Mouse (Mus musculus) megakaryocyte, adult 5-6 weeks (primary cell): ENCODE measurements around the gene Gucy1a1. TPM values are rescaled to one million over a fixed set of nuclear protein-coding genes. Genes with fewer than 3 reads are reported as not detected.
"Not testable (repeated sequence)": the region's sequence is repeated elsewhere in the genome, so short reads cannot be mapped to it uniquely, and the experiment has no call there.

Experiments used
- ATAC-seq: 2 replicates; pipeline ENCODE4 v1.8.0; 2016; ENCODE audit warnings: mild to moderate bottlenecking, inconsistent platforms; ENCODE audit not compliant: poor library complexity, severe bottlenecking
- total RNA-seq, 2 experiments: library from RNA; stranded (forward) in 1 of 2; stranded (reverse) in 1 of 2; fragments of 153-499, 151-499 nt in 1 of 2; fragments of 221-1000, 200-1000 nt in 1 of 2; gene quantifications; 2 replicates each; pipeline versions ENCODE4 v1.2.3 to v1.2.4; 2015 to 2017

The Gucy1a1 gene
- 0.04 TPM in 1 of 2 replicates, not detected in the other for total RNA-seq (2015)
- not detected in 2 replicates for total RNA-seq (2017)

DNA sequence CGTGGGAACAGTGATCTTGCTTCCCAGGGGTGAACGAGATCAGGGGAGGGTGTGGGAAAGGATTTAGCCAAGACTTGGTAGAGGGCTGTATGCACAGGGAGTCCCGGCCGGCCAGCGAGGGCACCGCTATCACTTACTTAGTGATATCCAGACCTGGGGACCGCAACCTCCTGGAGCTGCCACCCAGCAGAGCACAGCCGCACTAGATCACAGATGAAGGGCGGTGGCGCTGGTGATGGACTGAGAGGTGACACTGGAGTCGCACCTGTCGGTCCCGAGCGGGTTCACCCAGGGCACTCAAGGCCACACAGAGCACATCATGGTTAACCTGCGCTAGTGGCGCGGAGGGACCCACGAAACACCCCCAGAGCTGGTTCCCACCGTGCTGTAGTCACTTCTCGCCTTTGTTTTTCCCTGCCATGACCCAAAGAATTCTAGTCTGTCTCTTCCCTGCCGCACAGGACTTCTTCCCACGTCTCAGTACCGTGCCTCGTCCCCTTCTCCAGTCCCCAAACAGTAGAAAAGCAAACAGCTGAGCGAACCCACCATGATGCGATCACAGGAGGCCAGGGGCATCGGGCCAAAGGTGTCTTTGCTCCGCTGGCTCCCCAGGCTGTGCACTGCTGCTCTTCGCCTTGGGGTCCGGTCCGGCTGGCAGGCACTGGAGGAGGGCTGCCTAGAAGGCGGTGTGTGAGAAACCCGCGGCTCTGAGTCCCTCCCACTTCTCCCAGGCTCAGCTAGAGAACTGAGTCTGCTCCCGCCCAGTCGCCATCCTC, at the start of gene Gucy1a1:
Gene Gucy1a1, minus strand, starts transcription at position 664 of the 776 bp plus-strand sequence.
- ATAC-seq = no peak

DNA sequence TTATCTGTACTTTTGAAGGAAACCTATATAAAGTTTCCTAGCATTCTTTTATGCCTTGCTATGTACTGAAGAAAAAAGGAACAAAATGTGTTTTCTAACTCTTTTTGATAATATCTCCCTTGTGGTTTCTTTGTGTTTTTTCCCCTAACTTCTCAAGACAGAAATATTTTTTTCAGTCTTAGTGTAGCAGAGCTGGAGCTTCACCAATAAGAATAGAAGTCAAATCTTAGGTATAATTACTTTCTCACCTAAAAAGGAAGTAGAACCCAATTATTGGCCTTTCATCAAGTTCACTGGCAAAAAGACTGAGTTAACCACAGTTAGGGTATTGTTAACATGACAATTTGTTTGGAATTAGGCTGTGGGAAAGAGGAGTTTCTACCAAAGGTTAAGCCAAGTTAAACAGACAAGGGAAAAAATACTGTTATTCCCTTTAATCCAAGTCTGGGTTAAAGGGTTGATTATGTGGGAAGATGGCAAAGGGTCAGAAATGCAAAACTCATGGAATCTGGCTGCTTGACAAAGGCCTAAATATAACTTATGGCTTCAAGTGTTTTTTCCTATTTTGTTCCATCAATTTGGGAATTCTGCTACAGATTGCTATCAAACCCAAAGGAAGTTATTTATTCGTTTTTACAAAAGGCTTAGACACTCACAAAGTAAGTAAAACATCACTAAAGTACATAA, 46.1 kb upstream of the Gucy1a1 start:
- no peak for ATAC-seq

DNA sequence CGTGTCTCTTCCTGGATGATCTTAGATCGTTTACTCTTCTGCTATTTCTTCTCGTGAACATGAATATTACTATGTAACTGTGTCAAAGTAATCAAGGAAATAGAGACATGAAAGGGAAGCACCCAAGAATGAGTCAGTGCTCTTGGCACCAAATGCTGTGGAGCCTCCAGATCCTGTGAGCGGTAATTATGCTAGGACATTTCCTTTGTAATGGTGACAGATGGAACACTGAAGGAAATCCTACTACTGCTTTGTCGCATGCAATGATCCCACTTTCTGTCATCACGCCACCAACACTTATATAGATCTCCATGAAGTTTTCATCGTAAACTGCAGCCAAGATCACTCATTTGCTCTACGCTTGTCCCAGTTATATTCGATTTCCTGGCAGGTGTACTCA, 40.0 kb upstream of the Gucy1a1 start:
- no peak for ATAC-seq

DNA sequence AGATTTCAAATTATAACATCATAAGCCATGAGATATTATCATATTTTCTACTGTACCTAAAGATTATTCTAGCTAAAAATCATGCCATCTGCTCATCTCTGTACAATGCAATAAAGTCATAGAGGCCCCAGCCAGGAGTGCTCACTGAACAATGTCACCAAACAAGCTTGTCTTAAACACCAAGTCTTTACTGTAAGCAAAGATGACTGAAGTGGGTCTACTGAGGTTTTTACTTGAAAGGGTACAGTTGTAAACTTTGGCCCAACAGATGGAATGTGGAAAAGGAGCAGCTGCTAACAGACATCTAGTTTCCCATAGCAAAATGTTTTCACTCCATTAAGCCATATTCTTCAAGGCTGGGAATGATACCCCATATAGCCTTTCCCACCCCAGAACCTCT, 35.9 kb upstream of the Gucy1a1 start:
- no peak for ATAC-seq

DNA sequence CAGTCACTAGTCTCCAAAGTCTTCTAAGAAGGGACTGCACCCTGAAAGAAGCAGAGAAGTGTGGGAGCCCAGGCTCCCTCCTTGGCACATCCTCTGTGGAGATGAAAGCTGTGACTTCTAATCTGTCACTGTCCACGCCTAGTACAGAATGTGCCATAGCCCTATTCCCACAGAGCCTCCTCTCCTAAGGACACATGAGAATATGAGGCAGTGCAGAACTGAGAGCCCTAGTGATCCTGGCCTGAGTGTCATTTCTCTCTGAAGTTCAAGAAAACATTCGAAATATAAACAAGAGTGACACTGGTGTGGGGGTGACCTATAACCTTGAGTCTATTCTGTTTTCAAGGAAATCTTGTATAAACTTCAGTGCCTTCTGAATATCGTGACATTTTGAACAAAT, 34.7 kb upstream of the Gucy1a1 start:
- ATAC-seq = no peak

DNA sequence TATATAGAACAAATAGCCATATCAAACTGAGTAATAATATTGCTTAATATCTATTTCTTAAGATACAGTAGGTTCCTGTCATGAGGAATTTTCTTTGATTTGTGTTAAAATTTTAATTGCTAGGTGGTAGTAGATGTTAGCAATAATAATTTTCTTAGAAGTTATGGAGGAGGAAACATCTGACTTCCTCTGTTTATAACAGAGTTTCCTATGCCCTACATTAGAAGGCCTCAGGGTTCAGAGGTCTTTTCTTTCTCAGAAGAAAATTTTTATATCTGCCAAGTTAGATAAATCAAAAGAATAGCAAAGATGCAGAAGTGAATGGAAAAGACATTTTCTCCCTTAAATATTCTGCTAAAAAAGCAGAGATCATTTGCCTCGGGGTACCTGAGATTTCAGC, 29.9 kb upstream of the Gucy1a1 start:
- no peak for ATAC-seq

DNA sequence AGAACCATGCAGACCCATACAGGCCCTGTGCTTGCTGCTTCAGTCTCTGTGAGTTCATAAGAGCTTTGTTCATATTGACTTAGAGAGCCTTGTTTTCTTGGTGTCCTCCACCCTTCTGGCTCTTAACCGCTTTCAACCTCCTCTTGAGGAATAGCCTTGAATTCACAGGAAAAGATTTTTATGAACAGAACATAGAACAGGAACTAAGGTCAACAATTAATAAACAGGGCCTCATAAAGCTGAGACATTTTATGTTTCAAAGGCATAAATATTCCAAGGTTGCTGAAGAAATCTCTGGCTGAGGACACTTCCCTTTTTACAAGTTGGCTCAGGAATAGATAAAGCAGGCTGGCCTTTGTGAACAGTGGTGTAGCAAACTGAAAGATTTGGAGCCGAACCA, 21.5 kb upstream of the Gucy1a1 start:
- ATAC-seq = no peak

DNA sequence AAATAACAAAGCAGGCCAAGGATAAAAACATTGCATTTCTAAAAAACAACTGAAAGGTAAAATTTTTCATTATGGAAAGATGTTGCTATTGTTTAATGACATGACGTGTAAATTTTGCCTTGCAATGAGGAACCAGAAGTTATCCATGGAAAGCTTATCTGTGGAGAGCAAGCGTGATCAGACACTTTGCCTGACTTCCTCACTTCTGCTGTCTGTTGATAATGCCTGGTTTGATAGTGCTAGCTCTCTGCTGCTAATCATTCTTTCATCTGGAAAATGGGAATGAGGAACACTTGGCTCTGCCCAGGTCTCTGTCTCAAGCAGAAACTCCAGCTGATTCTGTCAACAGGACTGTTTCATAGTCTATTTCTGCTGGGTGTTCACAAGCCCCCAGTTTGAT, 20.3 kb upstream of the Gucy1a1 start:
- ATAC-seq = no peak

DNA sequence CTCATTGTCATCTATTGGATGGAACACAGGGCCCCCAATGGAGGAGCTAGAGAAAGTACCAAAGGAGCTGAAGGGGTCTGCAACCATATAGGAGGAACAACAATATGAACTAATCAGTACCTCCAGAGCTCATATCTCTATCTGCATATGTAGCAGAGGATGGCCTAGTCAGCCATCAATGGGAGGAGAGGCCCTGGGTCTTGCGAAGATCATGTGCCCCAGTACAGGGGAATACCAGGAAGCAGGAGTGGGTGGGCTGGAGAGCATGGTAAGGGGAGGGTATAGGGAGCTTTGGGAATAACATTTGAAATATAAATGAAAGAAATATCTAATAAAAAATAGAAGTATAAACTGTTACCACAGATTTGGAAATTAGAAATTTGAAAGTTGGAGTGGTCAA, 17.4 kb upstream of the Gucy1a1 start:
- ATAC-seq = not testable (repeated sequence)

DNA sequence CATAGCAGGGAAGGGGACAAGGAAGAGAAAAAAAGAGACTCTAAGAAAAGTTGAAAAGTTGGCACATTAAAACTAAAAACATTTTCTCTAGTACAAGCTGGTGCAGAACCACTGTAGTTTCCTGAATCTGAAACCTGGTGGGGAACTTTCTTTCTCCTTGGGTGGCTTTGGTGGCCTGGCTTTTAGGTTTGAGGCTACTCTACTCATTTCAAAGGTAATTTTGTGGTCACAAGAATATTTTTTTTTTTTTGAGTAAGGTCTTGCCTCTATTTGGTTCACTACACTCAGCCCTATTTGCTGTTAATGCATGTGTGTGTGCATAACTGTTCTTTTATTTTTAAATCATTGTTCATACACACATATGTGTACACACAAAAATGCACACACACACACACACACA, 389 bp upstream of the Gucy1a1 start:
- no peak for ATAC-seq

DNA sequence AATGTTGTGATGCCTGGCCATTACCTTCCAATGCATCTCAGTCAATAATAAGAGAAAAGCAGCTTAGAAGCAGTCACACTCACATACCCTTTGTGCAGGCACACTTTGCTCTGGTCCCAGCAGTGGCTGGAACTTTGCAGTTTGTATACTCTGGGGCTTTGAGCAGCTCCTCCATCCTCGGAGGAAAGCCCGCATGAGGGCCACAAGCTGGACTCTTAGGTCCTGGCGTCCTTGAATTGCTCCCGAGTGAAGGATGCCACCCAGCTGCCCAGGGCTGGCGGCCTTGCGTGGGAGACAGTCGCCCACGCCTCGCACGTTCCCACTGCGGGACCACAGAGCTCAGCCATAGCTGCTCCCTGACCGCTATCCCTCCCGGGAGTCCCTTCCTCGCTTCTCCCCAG, 864 bp downstream of the Gucy1a1 start:
- no peak for ATAC-seq

DNA sequence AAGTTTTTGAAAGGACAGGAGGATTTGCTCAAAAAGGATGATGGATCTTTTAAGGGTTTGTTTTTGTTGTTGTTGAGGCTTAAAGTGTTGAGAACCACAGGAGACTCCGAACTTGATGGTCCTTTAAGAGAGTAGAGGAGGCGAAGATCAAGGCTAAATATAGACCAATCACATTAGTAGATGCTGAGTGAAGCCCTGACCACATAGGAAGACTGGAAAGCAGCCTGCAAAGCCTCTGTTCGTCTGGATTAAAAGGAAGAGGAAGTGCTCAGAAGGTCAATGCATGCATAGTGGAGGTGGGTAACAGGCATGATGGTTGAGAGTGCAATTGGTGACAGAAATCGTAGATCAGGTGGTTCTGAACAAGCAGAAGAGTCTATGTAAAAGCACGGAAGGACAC, 4.8 kb downstream of the Gucy1a1 start:
- no peak for ATAC-seq

DNA sequence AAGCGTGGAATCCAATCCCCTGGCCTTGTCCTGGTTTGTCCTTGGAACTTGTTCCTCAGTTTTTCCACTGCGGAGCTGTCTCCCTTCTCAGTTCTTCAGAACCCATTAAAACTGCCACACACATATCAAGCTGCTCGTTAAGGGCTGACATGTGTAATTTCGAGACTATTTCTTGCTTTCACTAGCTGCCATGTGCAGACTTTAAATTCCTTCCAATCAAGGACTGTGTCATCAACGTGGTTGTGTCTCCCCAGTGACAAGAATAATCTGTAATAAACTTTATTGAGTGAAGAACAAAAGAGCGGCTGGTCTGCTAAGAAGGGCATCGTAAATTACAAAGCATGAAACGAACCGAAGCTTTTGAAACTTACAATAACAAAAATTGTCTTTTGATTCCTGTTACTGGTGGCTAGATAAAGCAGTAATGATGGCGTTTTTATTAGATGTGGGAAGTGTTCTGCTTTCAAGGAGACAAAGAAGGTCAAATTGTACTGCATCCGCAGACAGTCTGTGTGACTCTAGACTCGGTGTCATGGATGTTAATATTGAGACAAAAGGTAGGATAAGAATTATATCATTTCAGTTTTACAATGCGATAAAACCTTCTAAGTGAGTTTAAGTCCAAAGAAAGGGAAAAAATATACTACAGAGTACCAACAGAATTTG, 7.5 kb downstream of the Gucy1a1 start:
- no peak for ATAC-seq

DNA sequence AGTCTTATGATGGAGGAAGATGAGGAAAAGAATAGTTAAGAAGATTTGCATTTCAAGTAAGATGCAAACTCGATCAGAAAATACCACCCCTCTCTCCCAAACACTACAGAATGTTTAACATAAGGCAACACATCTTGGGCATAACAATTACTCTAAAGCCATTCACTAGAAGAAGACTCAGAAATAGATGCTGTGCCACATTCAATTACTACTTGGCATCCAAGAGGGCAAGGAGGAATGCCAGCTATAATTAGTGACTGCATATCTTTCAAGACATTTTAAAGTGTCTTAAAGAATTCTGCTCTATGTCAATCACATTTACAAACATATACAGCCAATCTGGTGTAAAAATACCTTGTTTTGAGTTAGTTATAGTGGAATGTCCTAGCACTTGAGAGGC, 10.1 kb downstream of the Gucy1a1 start:
- ATAC-seq = no peak

DNA sequence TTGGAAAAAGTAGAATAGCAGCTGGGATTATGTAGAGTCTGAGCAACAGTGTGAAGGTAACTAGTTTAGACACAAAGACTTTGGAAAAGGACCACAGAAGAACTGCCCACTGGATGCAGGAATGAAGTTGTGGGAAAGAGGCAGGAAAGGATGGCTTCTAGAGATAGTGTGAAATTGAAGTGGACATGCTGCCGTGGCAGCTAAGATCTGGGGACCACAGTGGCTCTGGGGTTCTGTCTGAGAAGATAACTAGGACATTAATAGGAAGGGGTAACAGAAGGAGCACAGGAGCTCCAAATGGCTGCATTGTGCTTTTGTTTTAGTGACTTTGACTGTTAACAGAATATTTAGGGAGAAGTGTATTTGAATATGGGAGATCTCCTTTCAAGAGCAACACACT, 16.3 kb downstream of the Gucy1a1 start:
- no peak for ATAC-seq

DNA sequence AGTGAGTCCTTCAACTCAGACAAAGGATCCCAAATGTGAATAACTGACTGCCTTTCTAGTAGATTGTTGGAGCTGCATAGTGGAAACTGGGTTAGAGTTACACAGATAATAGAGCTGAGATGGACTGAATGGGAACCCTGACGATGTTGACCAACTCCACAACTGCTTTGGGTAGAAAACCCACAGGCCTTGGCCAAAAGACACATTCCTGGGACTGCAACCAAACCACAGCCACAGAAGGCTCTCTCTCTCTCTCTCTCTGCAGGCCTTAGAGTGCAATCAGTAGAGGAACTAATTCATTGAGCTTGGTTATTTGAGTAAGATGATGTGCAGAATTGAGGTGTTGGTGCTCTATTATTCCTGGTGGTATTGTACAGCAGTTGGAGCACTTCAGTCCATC, 21.0 kb downstream of the Gucy1a1 start:
- no peak for ATAC-seq

DNA sequence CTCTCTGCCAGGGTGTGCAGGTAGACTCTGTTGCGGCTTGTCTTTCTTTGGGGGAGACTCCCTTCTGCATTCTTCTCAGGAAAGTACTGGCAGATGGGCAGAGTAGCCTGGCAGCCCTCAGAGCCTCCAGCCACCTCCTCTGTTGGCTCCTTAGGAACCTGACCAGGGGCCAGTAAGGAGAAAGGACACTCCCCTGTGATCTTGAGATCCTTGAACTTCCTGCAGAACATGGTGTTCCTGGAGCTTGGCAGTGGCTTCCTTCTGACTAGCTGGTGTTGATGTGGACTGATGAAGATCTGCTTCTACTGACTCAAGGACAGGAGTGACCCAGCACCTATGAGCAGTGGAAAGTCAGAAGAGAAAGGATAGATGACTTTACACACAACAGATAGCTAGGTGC, 26.7 kb downstream of the Gucy1a1 start:
- no peak for ATAC-seq

DNA sequence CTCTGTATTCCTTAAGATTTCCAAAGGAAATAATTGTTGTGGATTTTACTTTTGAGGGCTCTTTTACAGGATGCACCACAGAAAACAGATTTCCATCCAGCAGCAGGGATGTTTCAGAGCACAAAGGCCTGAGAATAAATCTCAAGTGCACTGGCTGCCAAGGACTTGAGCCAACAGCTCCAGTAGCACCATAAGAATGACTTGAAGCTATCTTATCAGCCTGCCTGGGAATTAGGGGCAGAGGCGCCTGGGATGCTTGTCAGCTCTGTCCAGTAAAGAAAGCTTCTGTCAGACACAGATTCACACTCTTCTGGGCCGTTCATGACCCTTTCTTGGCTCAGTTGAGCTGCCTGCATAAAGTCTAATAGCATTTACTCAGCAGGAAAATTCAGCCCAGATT, 33.1 kb downstream of the Gucy1a1 start:
- no peak for ATAC-seq

DNA sequence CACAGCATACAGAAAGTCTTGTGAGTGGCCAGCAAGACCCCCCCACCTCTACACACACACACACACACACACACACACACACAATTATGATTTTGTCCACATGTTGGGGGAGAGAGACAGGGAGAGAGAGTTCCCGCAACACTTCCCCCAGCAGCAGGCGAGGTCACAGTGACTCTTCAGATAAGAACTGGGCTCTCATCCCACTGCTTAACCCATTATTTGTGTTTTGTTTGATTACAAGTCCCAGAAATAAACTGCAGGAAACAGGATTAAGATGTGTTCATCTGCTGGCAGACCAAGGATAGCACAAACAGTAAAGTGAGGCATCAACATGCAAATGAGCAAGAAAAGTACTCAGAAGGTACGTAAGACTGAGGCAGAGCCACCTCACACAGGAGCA, 33.6 kb downstream of the Gucy1a1 start:
- no peak for ATAC-seq

DNA sequence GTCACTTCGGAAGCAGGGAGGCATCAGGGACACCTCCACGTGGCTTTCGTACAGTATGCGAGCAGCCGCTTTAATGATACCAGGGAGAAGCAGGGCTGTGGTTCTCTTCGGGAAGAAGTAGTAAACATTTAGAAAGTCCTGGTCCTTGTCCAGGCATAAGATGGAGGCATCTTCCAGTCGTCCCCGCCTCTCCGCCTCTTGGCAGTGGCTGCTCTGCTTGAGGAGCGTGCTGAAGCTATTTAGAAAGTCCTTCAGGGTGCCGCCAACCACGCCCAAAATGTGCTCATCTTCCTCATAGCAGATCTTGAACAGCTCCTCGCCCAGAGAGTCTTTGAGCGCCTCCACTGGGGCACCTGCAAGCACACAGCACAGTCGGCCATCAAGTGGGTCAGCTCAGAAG, 36.6 kb downstream of the Gucy1a1 start:
- ATAC-seq = no peak

DNA sequence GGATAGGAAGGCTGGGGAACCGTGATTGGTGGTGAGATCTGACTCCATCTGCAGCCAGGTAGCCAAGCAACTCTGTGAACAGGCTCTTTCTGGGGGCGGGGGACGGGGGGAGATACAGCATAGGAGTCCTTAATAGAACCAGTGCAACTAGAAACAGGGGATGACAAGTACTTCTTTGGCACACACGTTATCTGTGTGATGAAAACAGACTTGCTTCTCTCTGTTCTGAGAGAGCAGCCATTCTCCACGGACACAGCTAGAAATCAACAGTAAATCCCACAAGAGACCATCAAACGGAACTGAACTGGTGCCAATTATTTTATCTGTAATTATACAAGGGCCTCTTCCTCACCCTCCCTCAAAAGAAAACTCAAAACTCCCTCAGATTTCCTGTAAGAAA, 41.4 kb downstream of the Gucy1a1 start:
- ATAC-seq = no peak

DNA sequence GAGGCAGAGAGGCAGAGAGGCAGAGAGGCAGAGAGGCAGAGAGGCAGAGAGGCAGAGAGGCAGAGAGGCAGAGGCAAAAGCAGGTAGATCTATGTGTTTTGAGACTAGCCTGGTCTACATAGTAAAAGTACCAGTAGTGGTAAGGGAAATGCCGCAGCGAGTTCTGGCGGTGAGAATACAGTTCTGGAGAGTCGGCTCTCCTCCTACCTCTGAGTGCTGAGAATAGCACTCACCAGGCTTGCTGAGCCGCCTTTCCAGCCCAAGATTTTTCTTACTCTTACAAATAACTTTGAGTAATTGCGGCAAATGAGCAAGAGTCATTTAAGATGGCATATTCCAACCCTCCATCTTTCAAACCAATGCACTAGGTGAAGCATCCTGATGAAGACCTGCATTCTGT, 46.5 kb downstream of the Gucy1a1 start:
- ATAC-seq = no peak
